Mouse (Mus musculus) ES-Bruce4 (cell line): ENCODE measurements around the gene Gm21972.

Experiments used
- CTCF ChIP-seq: IDR thresholded peaks from one replicate; pipeline ENCODE4 v1.8.1; 2011; ENCODE audit warnings: low read depth, low read length
- EP300 ChIP-seq: IDR thresholded peaks from 2 replicates; pipeline ENCODE4 v1.6.1; 2011; ENCODE audit warnings: low read depth, low read length; ENCODE audit not compliant: insufficient read depth
- POLR2A ChIP-seq: IDR thresholded peaks from one replicate; pipeline ENCODE4 v1.8.1; 2011; ENCODE audit warnings: low read length; ENCODE audit not compliant: insufficient read depth

DNA sequence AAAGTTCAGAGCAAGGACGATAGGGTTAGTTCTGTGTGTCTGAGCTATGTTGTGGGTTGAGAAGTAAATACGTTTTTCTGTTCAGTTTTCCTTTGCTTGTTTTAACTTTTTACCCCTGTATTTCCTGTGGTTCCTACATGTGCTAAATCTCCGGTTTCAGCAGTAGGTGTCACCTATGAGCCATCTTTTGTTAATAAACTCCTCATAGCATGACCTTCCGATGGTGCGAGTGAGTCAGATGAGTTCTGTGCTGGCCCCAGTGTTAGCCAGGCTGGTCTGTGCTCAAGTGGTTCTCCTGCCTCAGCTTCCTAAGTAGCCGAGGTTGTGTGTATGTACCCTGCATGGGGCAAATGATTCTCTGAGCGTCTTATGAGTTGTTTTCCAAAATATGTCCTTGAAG, 39.0 kb upstream of the Gm21972 start:
- no peak for TF ChIP-seq CTCF
- no peak for TF ChIP-seq POLR2A
- no peak for TF ChIP-seq EP300
